Mouse (Mus musculus): ENCODE measurements around the gene Sdcbp2. TPM values are rescaled to one million over a fixed set of nuclear protein-coding genes. Genes with fewer than 3 reads are reported as not detected.

Sdcbp2 gene
- total and polyA plus RNA-seq, 3 experiments: 0.25 TPM; not detected in 2

GRCm38 (mm10) chr2:151542323-151543062 lies 29.9 kb upstream of the Sdcbp2 start, which contains the start of gene Fkbp1a (continued):
- TF ChIP-seq MXI1 (IDR thresholded peaks at IDR 0.05; ENCODE audit: low read depth, low read length) (peak; percentile 67; the same call in 1 of the 2 replicates), SMC3 (IDR thresholded peaks at IDR 0.05; ENCODE audit: low read depth, low read length) (no peak), MYC (IDR thresholded peaks at IDR 0.05; ENCODE audit: low read depth, low read length) (no peak)

GRCm38 (mm10) chr2:151543063-151543895 lies 29.1 kb upstream of the Sdcbp2 start:
- Histone ChIP-seq H3K79me2 (ENCODE audit: control insufficient read depth, insufficient read depth, low read length, poor library complexity) (peaks cover 23% of the 10 kb centered on the region), H3K4me1 (ENCODE audit: control insufficient read depth in 1 of 2, insufficient read depth in 2 of 2, low read length in 2 of 2) (peaks cover 16 to 41% of the 10 kb centered on the region in 2 experiments), H3K36me3 (ENCODE audit: control insufficient read depth in 1 of 2, insufficient read depth in 2 of 2, low read length in 2 of 2) (peaks cover 0 to 39% of the 10 kb centered on the region in 2 experiments; a peak in 3 of 4 replicates), H3K27me3 (ENCODE audit: control insufficient read depth in 1 of 2, insufficient read depth in 2 of 2, low read length in 2 of 2) (no peaks in the 10 kb centered on the region), H3K9me3 (replicated peaks; ENCODE audit: insufficient read depth, low read length) (no peaks in the 10 kb centered on the region), H3K4me3 (ENCODE audit: control insufficient read depth in 1 of 2, insufficient read depth in 1 of 2, low read depth in 2 of 2, low read length in 2 of 2) (peak overlapping the region; percentile 88 to 92), H3K27ac (ENCODE audit: control insufficient read depth, low read depth, low read length) (peak overlapping the region; percentile 3; the same call in 1 of the 2 replicates), H3K9ac (ENCODE audit: control insufficient read depth, low read depth, low read length, poor library complexity, severe bottlenecking) (peak overlapping the region; percentile 96)
- no peak for TF ChIP-seq MAZ (IDR thresholded peaks at IDR 0.05; ENCODE audit: low read depth, low read length)
- TF ChIP-seq RCOR1 (IDR thresholded peaks at IDR 0.05; ENCODE audit: low read depth, low read length): peak; percentile 93
- no peak for TF ChIP-seq ETS1 (IDR thresholded peaks at IDR 0.05; ENCODE audit: low read depth, low read length)
- TF ChIP-seq GABPA (IDR thresholded peaks at IDR 0.05; ENCODE audit: low read depth, low read length): no peak
- TF ChIP-seq E2F4 (IDR thresholded peaks at IDR 0.05; ENCODE audit: borderline replicate concordance, low read depth, low read length): no peak
- TF ChIP-seq POLR2A (IDR thresholded peaks at IDR 0.05; ENCODE audit: control insufficient read depth in 1 of 2, insufficient read depth in 1 of 2, low read depth in 1 of 2, low read length in 2 of 2, poor library complexity in 1 of 2): no peak
- TF ChIP-seq SIN3A (IDR thresholded peaks at IDR 0.05; ENCODE audit: low read length): peak; percentile 41
- no peak for TF ChIP-seq TAL1 (IDR thresholded peaks at IDR 0.05; ENCODE audit: low read length)
- TF ChIP-seq BHLHE40 (IDR thresholded peaks at IDR 0.05; ENCODE audit: borderline replicate concordance, low read depth, low read length): peak; percentile 92
- peak; percentile 62 for TF ChIP-seq MXI1 (IDR thresholded peaks at IDR 0.05; ENCODE audit: low read depth, low read length)
- 0 out of 2 replicates have a peak, but pooled peaks have one; percentile 5 for TF ChIP-seq GATA1 (IDR thresholded peaks at IDR 0.05; ENCODE audit: low read depth, low read length)
- TF ChIP-seq NRF1 (IDR thresholded peaks at IDR 0.05; ENCODE audit: insufficient read depth, low read depth, low read length, poor library complexity, severe bottlenecking): no peak
- TF ChIP-seq SMC3 (IDR thresholded peaks at IDR 0.05; ENCODE audit: low read depth, low read length): no peak
- peak; percentile 48; the same call in 1 of the 2 replicates for TF ChIP-seq MAX (IDR thresholded peaks at IDR 0.05; ENCODE audit: low read length)
- no peak for TF ChIP-seq USF1 (IDR thresholded peaks at IDR 0.05; ENCODE audit: low read depth, low read length)
- no peak for TF ChIP-seq CHD1 (IDR thresholded peaks at IDR 0.05; ENCODE audit: low read depth, low read length)
- TF ChIP-seq ZNF384 (IDR thresholded peaks at IDR 0.05; ENCODE audit: low read depth, low read length): peak; percentile 49; the same call in 1 of the 2 replicates
- DNase-seq (ENCODE audit: low read depth, low spot score): peak; percentile 35

All from MEL (cell line).